Mouse (Mus musculus) subcutaneous adipose tissue, adult 2 months (tissue): ENCODE measurements around the gene Tmc1. TPM values are rescaled to one million over a fixed set of nuclear protein-coding genes. Genes with fewer than 3 reads are reported as not detected.

Source experiments
- polyA plus RNA-seq: library from polyadenylated mRNA; depleted of rRNA; stranded (reverse); fragments of >200 nt; gene quantifications from 2 replicates; pipeline ENCODE4 v1.2.3, GENCODE M21; 2012; ENCODE audit warnings: low replicate concordance; rRNA removed

Gene Tmc1
- polyA plus RNA-seq = not detected in 2 replicates

DNA sequence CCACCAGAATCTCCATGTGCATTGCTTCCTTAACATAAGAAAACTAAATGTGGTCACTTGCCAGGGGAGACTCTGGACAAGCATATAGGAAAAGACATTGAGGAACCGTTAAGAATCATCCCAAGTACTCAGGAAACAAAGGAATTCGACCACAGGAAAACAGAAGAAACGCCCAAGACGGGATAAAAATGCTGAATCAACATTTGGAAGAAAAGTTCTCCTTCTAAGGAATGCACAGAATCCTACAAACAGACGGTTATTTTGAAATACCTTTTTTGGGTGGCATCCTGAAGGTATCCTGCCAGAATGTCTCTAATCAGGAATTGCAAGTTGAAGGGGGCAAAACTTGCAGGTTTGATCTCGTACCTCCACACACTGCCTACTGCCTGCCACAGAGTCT lies at the start of gene Tmc1:
Gene Tmc1 (minus strand): TSS at position 329 of the 400 bp plus-strand sequence.

Other genes starting within 250 kb of the Tmc1 start
- gene Aldh1a7, start 226.6 kb downstream of the Tmc1 start, polyA plus RNA-seq = 33.3 and 89.2 TPM in 2 replicates